Mouse (Mus musculus) megakaryocyte, embryonic 14.5 days (primary cell): ENCODE data around the gene Rapgef4.

ENCODE experiments used
- FLI1 ChIP-seq: IDR thresholded peaks from 2 replicates; pipeline ENCODE4 v1.6.1; 2012; ENCODE audit warnings: low read length, inconsistent platforms, mixed read lengths
- GATA1 ChIP-seq: IDR thresholded peaks from 3 replicates; pipeline ENCODE4 v1.6.1; 2012; ENCODE audit warnings: mixed read lengths, low read length, inconsistent platforms, borderline replicate concordance

- TF ChIP-seq GATA1 = no peak
- TF ChIP-seq FLI1 = no peak
Observed at GRCm38 (mm10) chr2:72139863-72140845, 159.1 kb downstream of the Rapgef4 start.
